8 mouse cellular contexts compared by ENCODE assay signal in genomic region chr3:61839355-61840009, GRCm38 (mm10).
DNase-seq lines count a peak whose midpoint lies in the region; ATAC-seq and TF ChIP-seq lines count a peak whose summit lies in the region.

No protein-coding gene starts in this region.

- no peak overlapping the region for H3K4me3 ChIP-seq in kidney, embryonic 16.5 days (ENCODE audit: low read length)
- H3K4me3 ChIP-seq in embryonic facial prominence, embryonic 10.5 days = no peak overlapping the region
- no peak overlapping the region for H3K4me3 ChIP-seq in limb, embryonic 14.5 days (replicated peaks; ENCODE audit: low read length)

- no peaks in the 10 kb centered on the region for H3K4me1 ChIP-seq in kidney, embryonic 16.5 days (ENCODE audit: insufficient read depth, low read length)
- no peaks in the 10 kb centered on the region for H3K4me1 ChIP-seq in embryonic facial prominence, embryonic 10.5 days
- H3K4me1 ChIP-seq in limb, embryonic 14.5 days (ENCODE audit: control insufficient read depth, insufficient read depth, low read length) = no peaks in the 10 kb centered on the region

- H3K9me3 ChIP-seq in kidney, embryonic 16.5 days (ENCODE audit: low read length) = no peaks in the 10 kb centered on the region
- H3K9me3 ChIP-seq in embryonic facial prominence, embryonic 10.5 days = no peaks in the 10 kb centered on the region
- no peaks in the 10 kb centered on the region for H3K9me3 ChIP-seq in limb, embryonic 14.5 days (ENCODE audit: control insufficient read depth, low read length)

- no peak for TF ChIP-seq POLR2A in limb, embryonic 14.5 days (IDR thresholded peaks at IDR 0.05; ENCODE audit: borderline replicate concordance, extremely low read depth, insufficient read depth, insufficient read length)

- WGBS in kidney, embryonic 16.5 days = 61% methylated on average over 3 of the region's 3 CpGs
- WGBS in embryonic facial prominence, embryonic 10.5 days = 59% methylated on average over 3 of the region's 3 CpGs
- WGBS in limb, embryonic 14.5 days = 61% methylated on average over 3 of the region's 3 CpGs

- no peak overlapping the region for H3K4me2 ChIP-seq in kidney, embryonic 16.5 days (replicated peaks; ENCODE audit: low read depth, low read length)
- no peak overlapping the region for H3K4me2 ChIP-seq in limb, embryonic 14.5 days (replicated peaks; ENCODE audit: low read depth, low read length, severe bottlenecking)

- H3K9ac ChIP-seq in kidney, embryonic 16.5 days (replicated peaks; ENCODE audit: low read length) = no peak overlapping the region
- no peak overlapping the region for H3K9ac ChIP-seq in limb, embryonic 14.5 days (ENCODE audit: low read depth, low read length, severe bottlenecking)

- H3K27me3 ChIP-seq in kidney, embryonic 16.5 days (ENCODE audit: insufficient read depth, low read length) = no peaks in the 10 kb centered on the region
- H3K27me3 ChIP-seq in embryonic facial prominence, embryonic 10.5 days (replicated peaks; ENCODE audit: low read depth, poor library complexity, severe bottlenecking) = no peaks in the 10 kb centered on the region
- H3K27me3 ChIP-seq in limb, embryonic 14.5 days (ENCODE audit: control insufficient read depth, insufficient read depth, low read length) = no peaks in the 10 kb centered on the region

- H3K27ac ChIP-seq in kidney, embryonic 16.5 days (ENCODE audit: low read length) = no peak overlapping the region
- no peak overlapping the region for H3K27ac ChIP-seq in embryonic facial prominence, embryonic 10.5 days (replicated peaks)
- no peak overlapping the region for H3K27ac ChIP-seq in limb, embryonic 14.5 days (replicated peaks; ENCODE audit: low read depth, low read length)

- H3K36me3 ChIP-seq in kidney, embryonic 16.5 days (ENCODE audit: insufficient read depth, low read length) = no peaks in the 10 kb centered on the region
- no peaks in the 10 kb centered on the region for H3K36me3 ChIP-seq in embryonic facial prominence, embryonic 10.5 days (replicated peaks)
- no peaks in the 10 kb centered on the region for H3K36me3 ChIP-seq in limb, embryonic 14.5 days (ENCODE audit: control insufficient read depth, insufficient read depth, low read length)

- DNase-seq in kidney, adult 18-20 months = peak; percentile 10
- peak; percentile 54 for DNase-seq in A20 (ENCODE audit: low read depth, low spot score)
- DNase-seq in NIH3T3 (ENCODE audit: low read depth) = peak; percentile 70
- peak; percentile 42 for DNase-seq in embryonic facial prominence, embryonic 10.5 days (ENCODE audit: low spot score)
- DNase-seq in limb, embryonic 14.5 days (ENCODE audit: low spot score) = peak; percentile 15
- DNase-seq in skeletal muscle tissue, adult 2 months (ENCODE audit: low read depth, low spot score) = peak; percentile 0
- no peak for DNase-seq in cerebellum, adult 18-20 months

- ATAC-seq in kidney, embryonic 16.5 days (ENCODE audit: low FRiP score, low TSS enrichment) = no peak
- ATAC-seq in limb, embryonic 14.5 days (ENCODE audit: low FRiP score, low read depth) = no peak

Comparison
In these comparisons a context has a peak if more than half of its experiments do, and no peak if none do; other contexts are left out.
1. DNase-seq: peak in kidney, adult 18-20 months (single experiment), A20 (single experiment), NIH3T3 (single experiment), embryonic facial prominence, embryonic 10.5 days (single experiment), limb, embryonic 14.5 days (single experiment) and skeletal muscle tissue, adult 2 months (single experiment); none in cerebellum, adult 18-20 months (0 of 2).